Mouse (Mus musculus) kidney, postnatal 25 days (tissue): Measurements from ENCODE around the gene Maip1.

ENCODE experiments used
- DNase-seq, 2 experiments: peaks; one replicate each; pipeline ENCODE4 v3.0.0; 2021; ENCODE audit warnings: mixed read lengths in 2 of 2

Maip1 gene

GRCm38 (mm10) chr1:57428368-57429308 is 22.5 kb downstream of the Maip1 start:
- peak; percentile 86 to 96 for DNase-seq

- peak in 1 of 2 experiments; percentile 31 for DNase-seq
These were observed 23.8 kb downstream of the Maip1 start for GRCm38 (mm10) chr1:57429786-57430483.

DNA sequence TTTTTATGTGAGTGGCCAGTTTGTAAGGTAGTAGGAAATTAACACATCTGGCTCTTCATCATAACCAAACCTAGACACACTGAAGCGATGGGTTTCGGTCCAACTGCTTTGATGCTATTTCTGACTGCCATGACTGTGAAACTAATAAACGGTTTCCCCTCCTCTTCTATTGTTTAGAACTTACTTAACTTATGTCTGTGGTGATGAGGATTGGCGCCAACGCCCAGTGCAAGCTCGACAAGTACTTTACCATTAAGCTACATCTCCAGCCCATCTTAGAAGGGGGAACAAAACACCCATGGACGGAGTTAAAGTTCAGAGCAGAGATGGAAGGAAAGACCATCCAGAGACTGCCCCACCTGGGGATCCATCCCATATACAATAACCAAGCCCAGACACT is 27.0 kb downstream of the Maip1 start:
- DNase-seq: no peak

DNA sequence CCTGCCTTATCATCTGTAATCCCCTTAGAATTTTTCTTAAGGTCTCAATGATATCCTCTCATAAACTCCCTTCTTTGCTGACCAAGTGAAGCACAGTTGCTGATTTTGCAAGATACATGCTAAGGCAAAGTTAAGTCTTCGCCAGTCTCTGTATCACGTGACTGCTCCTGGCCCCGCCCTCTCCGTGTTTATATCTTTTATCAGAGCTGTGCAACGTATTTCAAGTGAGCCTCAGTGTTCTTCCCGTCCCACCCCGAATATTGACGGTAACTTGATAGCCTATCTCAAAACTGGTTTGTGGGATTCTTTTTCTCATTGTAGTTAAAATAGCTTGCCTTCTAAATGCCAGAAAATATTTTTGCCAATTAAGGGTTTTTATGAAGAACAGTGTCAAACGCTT is 30.3 kb downstream of the Maip1 start:
- DNase-seq: peak; percentile 81 to 87

- DNase-seq: no peak
These were observed 30.8 kb downstream of the Maip1 start for GRCm38 (mm10) chr1:57436954-57437353.

DNA sequence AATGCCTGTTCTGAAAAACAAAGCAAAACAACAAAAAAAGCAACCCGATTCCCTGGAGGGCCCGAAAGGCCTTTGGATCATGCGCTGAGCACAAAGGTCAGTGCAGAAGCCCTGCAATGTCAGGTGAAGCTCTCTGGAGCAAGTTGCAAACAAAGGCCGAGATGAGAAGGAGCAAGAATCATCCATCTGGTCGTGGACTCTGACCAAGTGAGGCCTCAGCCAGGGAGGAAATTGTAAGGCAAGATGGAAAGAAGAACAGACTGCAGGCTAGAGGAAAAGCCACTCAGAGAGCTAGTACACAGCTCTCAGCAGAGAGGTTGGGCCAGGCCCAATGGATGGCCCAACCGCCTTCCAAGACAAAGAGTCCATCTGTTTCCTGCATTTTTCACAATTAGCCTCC is 32.9 kb downstream of the Maip1 start:
- peak; percentile 41 to 69 for DNase-seq

- DNase-seq: no peak
These were observed 34.6 kb downstream of the Maip1 start for GRCm38 (mm10) chr1:57440771-57441170.

GRCm38 (mm10) chr1:57445679-57446078 is 39.6 kb downstream of the Maip1 start:
- DNase-seq: no peak

DNA sequence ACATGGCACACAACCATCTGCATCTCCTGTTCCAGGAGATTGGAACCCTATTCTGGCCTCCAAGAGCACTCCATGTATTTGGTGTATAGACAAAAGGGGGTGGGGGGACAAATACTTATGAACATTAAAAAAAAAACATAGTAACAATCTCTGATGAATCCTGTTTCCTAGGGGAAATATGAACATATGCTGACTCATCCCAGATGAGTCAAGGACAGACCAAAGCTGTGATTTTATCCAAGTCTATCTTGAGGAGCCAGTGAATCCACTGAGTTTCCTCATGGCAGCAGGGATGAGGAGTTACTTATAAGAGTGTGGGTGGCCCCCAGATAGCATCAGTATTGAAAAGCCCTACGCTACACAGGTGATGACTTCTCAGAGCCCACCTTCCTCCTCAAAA is 44.1 kb downstream of the Maip1 start:
- no peak for DNase-seq

DNA sequence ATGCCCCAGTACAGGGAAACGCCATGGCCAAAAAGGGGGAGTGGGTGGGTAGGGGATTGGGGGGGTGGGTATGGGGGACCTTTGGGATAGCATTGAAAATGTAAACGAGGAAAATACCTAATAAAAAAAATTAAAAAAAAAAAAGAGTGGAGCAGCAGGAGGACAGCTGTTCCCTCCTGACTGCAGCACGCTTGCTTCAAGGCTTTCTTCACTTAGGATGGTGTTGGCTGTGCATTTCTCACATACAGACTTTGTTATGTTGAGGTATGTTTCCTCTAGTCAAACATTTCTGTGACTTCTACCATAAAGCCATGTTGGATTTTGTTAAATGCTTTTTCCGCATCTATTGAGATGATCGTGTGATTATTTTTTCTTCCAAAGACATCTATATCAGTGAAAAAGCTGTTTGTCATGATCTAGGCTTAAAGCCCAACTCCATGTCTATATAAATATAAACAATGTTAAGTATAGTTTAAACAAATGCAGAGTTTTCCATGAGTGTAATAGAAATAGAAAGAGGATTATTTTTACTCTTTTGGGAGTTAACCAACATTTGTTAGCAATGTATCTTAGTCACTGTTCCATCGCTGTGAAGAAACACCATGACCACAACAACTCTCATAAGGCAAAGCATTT is 54.3 kb downstream of the Maip1 start:
- DNase-seq: no peak
